Mouse (Mus musculus) lung, adult 2 months (tissue): ENCODE measurements around the gene Gss.

Experiments used
- CTCF ChIP-seq: fragments of 200-500 bp; IDR thresholded peaks from 2 replicates; pipeline ENCODE4 v1.5.1; 2011; ENCODE audit warnings: mild to moderate bottlenecking, low read length, control low read depth; ENCODE audit not compliant: insufficient read depth
- POLR2A ChIP-seq: fragments of 200-500 bp; IDR thresholded peaks from 2 replicates; pipeline ENCODE4 v1.6.1; 2011; ENCODE audit warnings: low read depth, mild to moderate bottlenecking, control low read depth, low read length, borderline replicate concordance; ENCODE audit errors: extremely low read depth

GRCm38 (mm10) chr2:155611834-155612550, 19.4 kb upstream of the Gss start:
- TF ChIP-seq CTCF (no peak), POLR2A (no peak)
